Mouse (Mus musculus) testis, adult 2 months (tissue): ENCODE data around the gene Gtsf2. TPM values are rescaled to one million over a fixed set of nuclear protein-coding genes. Genes with fewer than 3 reads are reported as not detected.
"Not testable (repeated sequence)": the region's sequence is repeated elsewhere in the genome, so short reads cannot be mapped to it uniquely, and the experiment has no call there.

ENCODE experiments used
- H3K27ac ChIP-seq: fragments of 200-500 bp; 2 replicates; pipeline ENCODE4 v1.5.1; 2012; ENCODE audit warnings: low read depth, low read length; ENCODE audit not compliant: control insufficient read depth, insufficient read depth
- H3K27me3 ChIP-seq: fragments of 200-500 bp; 2 replicates; pipeline ENCODE4 v1.6.1; 2012; ENCODE audit warnings: mild to moderate bottlenecking, low read length, moderate library complexity; ENCODE audit not compliant: control insufficient read depth, insufficient read depth
- H3K36me3 ChIP-seq: fragments of 200-500 bp; 2 replicates; pipeline ENCODE4 v1.6.1; 2012; ENCODE audit warnings: mild to moderate bottlenecking, low read length; ENCODE audit not compliant: control insufficient read depth, insufficient read depth
- H3K4me1 ChIP-seq: fragments of 200-500 bp; 2 replicates; pipeline ENCODE4 v1.6.1; 2012; ENCODE audit warnings: low read length; ENCODE audit not compliant: control insufficient read depth, insufficient read depth
- H3K4me3 ChIP-seq: fragments of 200-500 bp; 2 replicates; pipeline ENCODE4 v1.5.1; 2012; ENCODE audit warnings: low read depth, mild to moderate bottlenecking, low read length, moderate library complexity, mixed read lengths; ENCODE audit not compliant: control insufficient read depth
- CTCF ChIP-seq: fragments of 200-500 bp; IDR thresholded peaks from 2 replicates; pipeline ENCODE4 v1.5.1; 2012; ENCODE audit warnings: low read depth, mild to moderate bottlenecking, inconsistent platforms, low read length, moderate library complexity; ENCODE audit not compliant: control insufficient read depth, insufficient read depth, insufficient replicate concordance
- POLR2A ChIP-seq: fragments of 200-500 bp; IDR thresholded peaks from 2 replicates; pipeline ENCODE4 v1.6.1; 2012; ENCODE audit warnings: low read depth, mild to moderate bottlenecking, inconsistent platforms, low read length, moderate library complexity; ENCODE audit not compliant: control insufficient read depth
- polyA plus RNA-seq: library from polyadenylated mRNA; depleted of rRNA; stranded (reverse); fragments of >200 nt; gene quantifications from 2 replicates; pipeline ENCODE4 v1.2.3, GENCODE M21; 2012; rRNA removed

The Gtsf2 gene
- polyA plus RNA-seq, 1 experiment = 129 TPM

GRCm38 (mm10) chr15:103453551-103454218 lies 5.4 kb upstream of the Gtsf2 start, which contains the start of gene Nckap1l:
Nckap1l (plus strand) TSS chr15:103453794.
- H3K27me3 ChIP-seq = no peaks in the 10 kb centered on the region

GRCm38 (mm10) chr15:103445966-103446365 lies 2.3 kb downstream of the Gtsf2 start:
- peak; percentile 21; the same call in 1 of the 2 replicates for TF ChIP-seq POLR2A
- peak overlapping the region; percentile 84 for H3K4me3 ChIP-seq
- not testable (repeated sequence) for H3K27me3 ChIP-seq, H3K27ac ChIP-seq, H3K36me3 ChIP-seq, H3K4me1 ChIP-seq

More at GRCm38 (mm10) chr15:103453551-103454218, 5.4 kb upstream of the Gtsf2 start, which contains the start of gene Nckap1l:
- TF ChIP-seq CTCF = no peak
- no peak for TF ChIP-seq POLR2A
- Histone ChIP-seq H3K4me1 (no peaks in the 10 kb centered on the region), H3K4me3 (no peak within 1 kb of the TSS), H3K36me3 (no peaks in the 10 kb centered on the region), H3K27ac (no peak within 1 kb of the TSS)

GRCm38 (mm10) chr15:103430241-103430640 lies 18.0 kb downstream of the Gtsf2 start, which contains the start of gene Gtsf1:
Gtsf1 (minus strand) TSS chr15:103430470.
- H3K27me3 ChIP-seq = no peaks in the 10 kb centered on the region
- H3K4me3 ChIP-seq = peak within 1 kb of the TSS; percentile 95
- TF ChIP-seq CTCF (no peak), POLR2A (peak; percentile 99)
- H3K4me1 ChIP-seq = no peaks in the 10 kb centered on the region
- no peaks in the 10 kb centered on the region for H3K36me3 ChIP-seq
- H3K27ac ChIP-seq = peak within 1 kb of the TSS; percentile 98

GRCm38 (mm10) chr15:103427017-103427416 lies 21.3 kb downstream of the Gtsf2 start:
- Histone ChIP-seq H3K4me1 (no peaks in the 10 kb centered on the region), H3K36me3 (no peaks in the 10 kb centered on the region), H3K4me3 (peak overlapping the region; percentile 47; the same call in 1 of the 2 replicates), H3K27me3 (no peaks in the 10 kb centered on the region), H3K27ac (no peak overlapping the region)
- TF ChIP-seq POLR2A (no peak), CTCF (no peak)

- H3K4me3 ChIP-seq, H3K27me3 ChIP-seq, H3K4me1 ChIP-seq, H3K27ac ChIP-seq, H3K36me3 ChIP-seq: not testable (repeated sequence)
These were observed 42.7 kb downstream of the Gtsf2 start for GRCm38 (mm10) chr15:103405586-103405985.

DNA sequence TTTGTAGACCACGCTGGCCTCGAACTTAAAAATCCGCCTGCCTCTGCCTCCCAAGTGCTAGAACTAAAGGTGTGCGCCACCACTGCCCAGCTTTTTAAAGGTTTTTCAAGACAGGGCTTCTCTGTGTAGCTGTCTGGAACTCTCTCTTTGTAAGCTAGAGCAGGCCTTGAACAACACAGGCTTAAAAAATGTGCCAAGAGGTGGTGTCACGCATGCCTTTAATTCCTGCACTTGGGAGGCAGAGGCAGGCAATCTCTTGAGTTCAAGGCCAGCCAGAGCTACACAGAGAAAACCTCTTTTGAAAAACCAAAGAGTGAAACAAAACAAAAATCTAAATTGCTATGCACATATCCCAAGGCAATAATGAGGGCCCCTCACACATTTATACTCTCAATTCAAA lies 46.9 kb downstream of the Gtsf2 start:
- Histone ChIP-seq H3K4me1 (no peaks in the 10 kb centered on the region), H3K4me3 (no peak overlapping the region), H3K36me3 (no peaks in the 10 kb centered on the region), H3K27me3 (no peaks in the 10 kb centered on the region), H3K27ac (no peak overlapping the region)
- TF ChIP-seq POLR2A (no peak), CTCF (no peak)

- TF ChIP-seq CTCF = no peak
- no peak for TF ChIP-seq POLR2A
- Histone ChIP-seq H3K36me3 (no peaks in the 10 kb centered on the region), H3K4me3 (no peak overlapping the region), H3K4me1 (no peaks in the 10 kb centered on the region), H3K27me3 (no peaks in the 10 kb centered on the region), H3K27ac (no peak overlapping the region)
These were observed 54.7 kb downstream of the Gtsf2 start for GRCm38 (mm10) chr15:103393577-103393976.

Other genes starting within 250 kb of the Gtsf2 start
- 11.8 and 15.7 TPM in 2 replicates for gene Cbx5, start 208.7 kb downstream of the Gtsf2 start, polyA plus RNA-seq
- gene Hnrnpa1, start 208.0 kb downstream of the Gtsf2 start, polyA plus RNA-seq = 43.2 and 53.3 TPM in 2 replicates
- gene Nfe2, start 190.1 kb downstream of the Gtsf2 start, polyA plus RNA-seq = 8.9 and 10.6 TPM in 2 replicates
- gene Copz1, start 175.8 kb downstream of the Gtsf2 start, polyA plus RNA-seq = 51.6 and 56.8 TPM in 2 replicates
- 0.24 and 0.43 TPM in 2 replicates for gene Gpr84, start 137.9 kb downstream of the Gtsf2 start, polyA plus RNA-seq
- gene Zfp385a, start 108.4 kb downstream of the Gtsf2 start, polyA plus RNA-seq = 84.7 and 92.7 TPM in 2 replicates
- gene Itga5, start 81.7 kb downstream of the Gtsf2 start, polyA plus RNA-seq = 1.1 and 1.4 TPM in 2 replicates
- gene Gtsf1, start 18.0 kb downstream of the Gtsf2 start, polyA plus RNA-seq = 491 and 515 TPM in 2 replicates
- gene Nckap1l, start 5.3 kb upstream of the Gtsf2 start, polyA plus RNA-seq = 58.5 and 61.5 TPM in 2 replicates
- gene Pde1b, start 54.6 kb upstream of the Gtsf2 start, polyA plus RNA-seq = 4.2 and 5.4 TPM in 2 replicates
- 0.07 and 0.35 TPM in 2 replicates for gene Ppp1r1a, start 89.5 kb upstream of the Gtsf2 start, polyA plus RNA-seq
- not detected in 2 replicates for gene Glycam1, start 116.6 kb upstream of the Gtsf2 start, polyA plus RNA-seq